Mouse (Mus musculus): Measurements from ENCODE around the gene Armcx3.

DNA sequence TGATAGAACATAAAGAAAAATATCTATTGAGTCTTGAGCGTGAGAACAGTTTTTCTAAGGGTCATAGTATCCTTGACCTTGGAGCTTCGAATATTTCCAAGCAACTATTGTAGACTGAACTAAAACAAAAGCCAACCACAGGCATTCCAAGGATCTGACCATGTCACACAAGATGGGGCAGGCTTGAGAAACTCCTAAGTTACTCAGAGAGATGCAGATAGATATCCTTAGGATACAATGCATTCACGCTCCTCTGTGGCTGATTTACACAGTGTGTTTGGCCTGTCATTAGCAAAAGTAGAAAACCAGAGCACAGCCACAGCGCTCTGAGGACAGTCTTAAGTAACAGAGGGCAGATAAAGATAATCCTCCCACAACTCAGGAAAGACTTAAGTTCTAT, 17.2 kb upstream of the Armcx3 start:
- no peak for TF ChIP-seq MYOD1 (IDR thresholded peaks at IDR 0.05; ENCODE audit: control insufficient read depth in 1 of 3, insufficient read length in 2 of 3, low read depth in 2 of 3)
- no peak for TF ChIP-seq MAX (IDR thresholded peaks at IDR 0.05; ENCODE audit: low read depth)
